Mouse (Mus musculus): ENCODE measurements around the gene Rad51d. TPM values are rescaled to one million over a fixed set of nuclear protein-coding genes. Genes with fewer than 3 reads are reported as not detected.
A peak's percentile ranks its signal among the peaks of the same experiment; 100 is the strongest.
"Not testable (repeated sequence)": the region's sequence is repeated elsewhere in the genome, so short reads cannot be mapped to it uniquely, and the experiment has no call there.

The Rad51d gene
- polyA plus RNA-seq (2016; fragmentation: Nextera tagmentation; extraction: Ambion mirVana), result 12.6 and 14.2 TPM in 2 replicates

DNA sequence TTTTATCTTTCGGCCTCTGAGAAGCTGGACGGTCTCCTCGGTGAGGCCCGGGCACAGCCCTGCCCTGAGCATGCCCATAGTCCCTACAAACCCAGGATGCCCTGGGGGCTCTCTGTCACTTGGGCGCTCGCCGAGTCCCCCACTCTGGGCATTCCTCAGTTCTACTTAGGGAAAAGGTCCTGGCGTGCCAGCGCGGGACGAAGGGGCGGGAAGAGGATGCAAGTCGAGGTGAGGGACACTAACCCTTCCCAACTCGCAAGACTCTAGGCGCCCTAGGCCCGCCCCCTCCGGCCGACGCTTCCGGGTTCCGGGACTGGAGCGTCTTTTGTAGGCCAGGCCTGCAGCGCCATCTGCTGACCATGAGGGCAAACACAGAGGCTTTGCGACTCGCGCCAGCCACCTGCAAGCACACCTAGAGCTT lies at the start of gene Rad51d:
TSS of gene Rad51d (minus strand) at position 273 of the 421 bp plus-strand sequence.
- peak within 1 kb of the TSS; percentile 43; the same call in 1 of the 2 replicates for H3K27ac ChIP-seq
- peak within 1 kb of the TSS; percentile 66 for H3K9ac ChIP-seq
- WGBS, result under 1% methylated on average over 26 of the region's 26 CpGs

DNA sequence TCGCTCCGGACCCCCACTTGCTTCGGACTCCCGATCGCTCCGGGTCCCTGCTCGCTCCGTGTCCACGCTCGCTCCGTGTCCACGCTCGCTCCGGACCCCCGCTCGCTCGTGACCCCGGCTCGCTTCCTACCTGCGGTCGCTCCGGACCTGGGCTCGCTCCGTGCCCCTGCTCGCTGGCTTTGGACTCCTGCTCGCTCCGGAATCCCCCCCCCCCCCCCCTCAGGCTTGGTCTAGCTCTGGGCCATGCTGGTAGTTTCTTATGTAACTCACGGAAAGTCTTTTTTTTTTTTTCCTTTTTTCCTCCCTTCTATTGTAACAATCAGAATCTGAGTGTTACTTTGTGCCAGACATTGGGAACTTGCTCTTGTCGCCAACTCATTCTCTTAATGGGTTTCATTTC lies 42.8 kb upstream of the Rad51d start:
- WGBS, result under 1% methylated on average over 29 of the region's 29 CpGs
- Histone ChIP-seq H3K27me3 (peaks cover 71% of the 10 kb centered on the region), H3K4me3 (replicated peaks) (peak overlapping the region; percentile 54)

More for the DNA sequence above, at the start of gene Rad51d:
- H3K4me3 ChIP-seq (replicated peaks), result peak within 1 kb of the TSS; percentile 63
- peak; percentile 91 for ATAC-seq (ENCODE audit: low FRiP score)
- no peaks in the 10 kb centered on the region for H3K9me3 ChIP-seq
- H3K36me3 ChIP-seq (replicated peaks), result no peaks in the 10 kb centered on the region
- peaks cover 20% of the 10 kb centered on the region for H3K4me1 ChIP-seq
- H3K27me3 ChIP-seq, result peaks cover 13% of the 10 kb centered on the region
- peak within 1 kb of the TSS; percentile 83 for H3K4me2 ChIP-seq

DNA sequence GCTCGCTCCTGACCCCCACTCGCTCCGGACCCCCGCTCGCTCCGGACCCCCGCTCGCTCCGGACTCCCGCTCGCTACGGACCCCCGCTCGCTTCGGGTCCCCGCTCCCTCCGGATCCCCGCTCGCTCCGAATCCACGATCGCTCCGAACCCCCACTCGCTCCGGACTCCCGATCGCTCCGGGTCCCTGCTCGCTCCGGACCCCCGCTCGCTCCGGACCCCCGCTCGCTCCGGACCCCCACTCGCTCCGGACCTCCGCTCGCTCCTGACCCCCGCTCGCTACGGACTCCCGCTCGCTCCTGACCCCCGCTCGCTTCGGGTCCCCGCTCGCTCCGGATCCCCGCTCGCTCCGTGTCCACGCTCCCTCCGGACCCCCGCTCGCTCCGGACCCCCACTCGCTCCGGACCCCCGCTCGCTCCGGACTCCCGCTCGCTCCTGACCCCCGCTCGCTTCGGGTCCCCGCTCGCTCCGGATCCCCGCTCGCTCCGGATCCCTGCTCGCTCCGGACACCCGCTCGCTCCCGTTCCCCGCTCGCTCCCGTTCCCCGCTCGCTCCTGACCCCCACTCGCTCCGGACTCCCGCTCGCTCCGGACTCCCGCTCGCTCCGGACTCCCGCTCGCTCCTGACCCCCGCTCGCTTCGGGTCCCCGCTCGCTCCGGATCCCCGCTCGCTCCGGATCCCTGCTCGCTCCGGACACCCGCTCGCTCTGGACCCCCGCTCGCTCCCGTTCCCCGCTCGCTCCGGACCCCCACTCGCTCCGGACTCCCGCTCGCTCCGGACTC lies 41.4 kb upstream of the Rad51d start:
- H3K4me2 ChIP-seq, result peak overlapping the region; percentile 97
- H3K4me3 ChIP-seq (replicated peaks), result peak overlapping the region; percentile 54
- H3K4me1 ChIP-seq, result peaks cover 19% of the 10 kb centered on the region
- H3K36me3 ChIP-seq (replicated peaks); H3K27ac ChIP-seq; H3K9me3 ChIP-seq; ATAC-seq (ENCODE audit: low FRiP score): not testable (repeated sequence)
- H3K9ac ChIP-seq, result peak overlapping the region; percentile 47
- H3K27me3 ChIP-seq, result peaks cover 72% of the 10 kb centered on the region
- WGBS, result under 1% methylated on average over 109 of the region's 119 CpGs

More for the DNA sequence above, 42.8 kb upstream of the Rad51d start:
- H3K27ac ChIP-seq, result no peak overlapping the region
- ATAC-seq (ENCODE audit: low FRiP score), result no peak
- H3K36me3 ChIP-seq (replicated peaks), result no peaks in the 10 kb centered on the region
- no peaks in the 10 kb centered on the region for H3K9me3 ChIP-seq
- H3K4me2 ChIP-seq, result peak overlapping the region; percentile 97
- H3K9ac ChIP-seq, result peak overlapping the region; percentile 44
- H3K4me1 ChIP-seq, result peaks cover 19% of the 10 kb centered on the region

DNA sequence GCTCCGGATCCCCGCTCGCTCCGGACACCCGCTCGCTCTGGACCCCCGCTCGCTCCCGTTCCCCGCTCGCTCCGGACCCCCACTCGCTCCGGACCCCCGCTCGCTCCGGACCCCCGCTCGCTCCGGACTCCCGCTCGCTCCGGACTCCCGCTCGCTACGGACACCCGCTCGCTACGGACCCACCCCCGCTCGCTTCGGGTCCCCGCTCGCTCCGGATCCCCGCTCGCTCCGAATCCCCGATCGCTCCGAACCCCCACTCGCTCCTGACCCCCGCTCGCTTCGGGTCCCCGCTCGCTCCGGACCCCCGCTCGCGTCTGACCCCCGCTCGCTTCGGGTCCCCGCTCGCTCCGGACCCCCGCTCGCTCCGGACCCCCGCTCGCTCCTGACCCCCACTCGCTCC lies 40.7 kb upstream of the Rad51d start:
- Histone ChIP-seq H3K9ac (peak overlapping the region; percentile 47), H3K4me3 (replicated peaks) (peak overlapping the region; percentile 54), H3K4me2 (peak overlapping the region; percentile 97), H3K4me1 (peaks cover 19% of the 10 kb centered on the region), H3K27me3 (peaks cover 71% of the 10 kb centered on the region)
- ATAC-seq (ENCODE audit: low FRiP score); H3K27ac ChIP-seq; H3K36me3 ChIP-seq (replicated peaks); H3K9me3 ChIP-seq: not testable (repeated sequence)
- 2% methylated on average over 62 of the region's 63 CpGs for WGBS

DNA sequence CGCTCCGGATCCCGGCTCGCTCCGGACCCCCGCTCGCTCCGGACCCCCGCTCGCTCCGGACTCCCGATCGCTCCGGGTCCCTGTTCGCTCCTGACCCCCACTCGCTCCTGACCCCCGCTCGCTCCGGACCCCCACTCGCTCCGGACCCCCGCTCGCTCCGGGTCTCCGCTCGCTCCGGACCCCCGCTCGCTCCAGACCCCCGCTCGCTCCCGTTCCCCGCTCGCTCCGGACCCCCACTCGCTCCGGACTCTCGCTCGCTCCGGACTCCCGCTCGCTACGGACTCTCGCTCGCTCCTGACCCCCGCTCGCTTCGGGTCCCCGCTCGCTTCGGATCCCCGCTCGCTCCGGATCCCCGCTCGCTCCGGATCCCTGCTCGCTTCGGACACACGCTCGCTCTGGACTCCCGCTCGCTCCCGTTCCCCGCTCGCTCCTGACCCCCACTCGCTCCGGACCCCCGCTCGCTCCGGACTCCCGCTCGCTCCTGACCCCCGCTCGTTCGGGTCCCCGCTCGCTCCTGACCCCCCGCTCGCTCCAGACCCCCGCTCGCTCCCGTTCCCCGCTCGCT lies 40.1 kb upstream of the Rad51d start:
- under 1% methylated on average over 79 of the region's 85 CpGs for WGBS
- not testable (repeated sequence) for H3K27ac ChIP-seq; H3K36me3 ChIP-seq (replicated peaks); ATAC-seq (ENCODE audit: low FRiP score); H3K9me3 ChIP-seq
- H3K4me2 ChIP-seq, result peak overlapping the region; percentile 97
- H3K4me1 ChIP-seq, result peaks cover 19% of the 10 kb centered on the region
- peaks cover 69% of the 10 kb centered on the region for H3K27me3 ChIP-seq
- H3K4me3 ChIP-seq (replicated peaks), result peak overlapping the region; percentile 54
- H3K9ac ChIP-seq, result peak overlapping the region; percentile 38

DNA sequence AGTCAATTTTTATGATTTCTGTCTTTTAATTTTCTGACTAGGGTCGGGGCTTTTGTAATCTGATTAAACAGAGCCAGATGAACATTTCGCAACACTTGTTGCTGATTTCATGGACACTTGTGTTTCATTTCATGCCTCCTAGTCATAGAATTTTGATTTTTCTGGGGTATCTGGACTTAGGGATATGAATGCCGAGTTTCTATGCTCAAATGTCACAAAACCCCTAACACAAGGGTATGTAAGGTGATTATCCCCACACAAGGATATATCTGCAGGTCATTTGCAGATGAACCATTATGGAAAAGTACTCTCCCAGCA lies 39.2 kb upstream of the Rad51d start:
- Histone ChIP-seq H3K9ac (no peak overlapping the region), H3K36me3 (replicated peaks) (no peaks in the 10 kb centered on the region), H3K27me3 (peaks cover 62% of the 10 kb centered on the region), H3K4me1 (peaks cover 19% of the 10 kb centered on the region), H3K27ac (no peak overlapping the region), H3K4me3 (replicated peaks) (no peak overlapping the region), H3K4me2 (no peak overlapping the region), H3K9me3 (no peaks in the 10 kb centered on the region)
- ATAC-seq (ENCODE audit: low FRiP score), result no peak
- WGBS, result 43% methylated on average over 3 of the region's 3 CpGs

DNA sequence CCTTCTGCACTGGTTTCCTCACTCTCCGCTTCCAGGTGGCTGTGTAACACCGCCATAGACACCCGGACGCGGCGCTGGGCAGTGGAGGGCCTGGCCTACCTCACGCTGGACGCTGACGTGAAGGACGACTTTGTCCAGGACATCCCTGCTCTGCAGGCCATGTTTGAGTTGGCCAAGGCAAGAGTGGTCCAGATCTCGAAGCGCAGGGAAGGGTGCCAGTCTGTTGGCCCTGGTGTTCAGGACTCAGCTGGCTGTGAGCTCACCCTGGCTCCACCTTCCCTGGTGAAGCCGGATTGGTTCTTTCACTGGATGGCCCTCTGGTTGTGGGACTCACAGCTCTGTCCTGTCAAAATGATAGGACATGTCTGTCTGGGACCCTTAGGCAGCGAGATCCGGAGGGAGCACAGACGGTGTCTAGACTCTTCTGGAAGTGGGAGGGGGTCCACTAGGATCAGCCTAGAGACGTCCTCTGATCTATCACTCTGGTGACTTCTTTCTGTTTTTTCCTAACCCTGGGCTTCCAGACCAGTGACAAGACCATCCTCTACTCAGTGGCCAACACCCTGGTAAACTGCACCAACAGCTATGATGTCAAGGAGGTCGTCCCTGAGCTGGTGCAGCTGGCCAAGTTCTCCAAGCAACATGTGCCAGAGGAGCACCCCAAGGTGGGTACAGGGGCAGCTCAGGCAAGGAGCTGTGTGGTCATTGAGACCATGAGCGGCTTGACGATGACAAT lies 38.7 kb upstream of the Rad51d start:
- H3K9ac ChIP-seq, result no peak overlapping the region
- peaks cover 57% of the 10 kb centered on the region for H3K27me3 ChIP-seq
- WGBS, result 34% methylated on average over 20 of the region's 20 CpGs

DNA sequence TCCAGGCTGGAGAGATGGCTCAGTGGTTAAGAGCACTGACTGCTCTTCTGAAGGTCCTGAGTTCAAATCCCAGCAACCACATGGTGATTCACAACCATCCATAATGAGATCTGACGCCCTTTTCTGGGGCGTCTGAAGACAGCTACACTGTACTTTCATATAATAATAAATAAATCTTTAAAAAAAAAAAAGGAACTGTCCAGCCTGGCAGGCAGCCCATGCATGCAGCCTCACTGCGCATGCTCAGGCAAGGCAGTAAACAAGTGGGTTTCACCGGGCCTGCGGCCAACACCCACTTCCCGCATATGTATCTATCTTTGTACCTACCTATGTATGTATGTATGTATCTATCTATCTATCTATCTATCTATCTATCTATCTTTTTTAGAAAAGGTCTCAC lies 33.5 kb upstream of the Rad51d start:
- H3K4me2 ChIP-seq; H3K27ac ChIP-seq; H3K4me3 ChIP-seq (replicated peaks); H3K9me3 ChIP-seq; ATAC-seq (ENCODE audit: low FRiP score); H3K36me3 ChIP-seq (replicated peaks); H3K9ac ChIP-seq; H3K4me1 ChIP-seq: not testable (repeated sequence)
- 88% methylated on average over 6 of the region's 6 CpGs for WGBS
- peaks cover 42% of the 10 kb centered on the region for H3K27me3 ChIP-seq

More for the DNA sequence above, 38.7 kb upstream of the Rad51d start:
- Histone ChIP-seq H3K4me2 (no peak overlapping the region), H3K4me1 (peaks cover 19% of the 10 kb centered on the region), H3K36me3 (replicated peaks) (no peaks in the 10 kb centered on the region), H3K9me3 (no peaks in the 10 kb centered on the region), H3K27ac (no peak overlapping the region), H3K4me3 (replicated peaks) (no peak overlapping the region)
- ATAC-seq (ENCODE audit: low FRiP score), result no peak

DNA sequence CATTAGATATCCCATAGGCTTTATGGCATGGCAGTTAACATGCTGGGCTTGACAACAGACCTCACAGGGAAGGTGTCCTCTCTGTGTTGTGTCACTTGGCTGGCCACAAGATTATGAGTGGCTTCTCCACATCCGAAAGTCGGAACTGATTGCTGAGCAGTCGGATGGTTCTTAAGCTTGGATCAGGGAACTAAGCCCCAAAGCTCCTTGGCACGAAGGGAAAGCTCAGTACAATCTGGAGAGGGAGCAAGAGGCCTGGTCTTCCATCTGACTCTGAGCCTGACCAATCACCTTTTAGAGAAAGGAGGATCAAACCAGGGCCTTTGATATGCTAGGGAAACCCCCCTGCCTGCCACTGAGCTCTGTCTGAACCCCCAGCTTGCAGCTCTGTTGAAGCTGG lies 31.3 kb upstream of the Rad51d start:
- Histone ChIP-seq H3K4me2 (no peak overlapping the region), H3K27ac (no peak overlapping the region), H3K9me3 (no peaks in the 10 kb centered on the region), H3K9ac (no peak overlapping the region), H3K4me1 (no peaks in the 10 kb centered on the region), H3K27me3 (peaks cover 27% of the 10 kb centered on the region), H3K36me3 (replicated peaks) (no peaks in the 10 kb centered on the region), H3K4me3 (replicated peaks) (no peak overlapping the region)
- no peak for ATAC-seq (ENCODE audit: low FRiP score)
- WGBS, result 70% methylated on average over 4 of the region's 4 CpGs

DNA sequence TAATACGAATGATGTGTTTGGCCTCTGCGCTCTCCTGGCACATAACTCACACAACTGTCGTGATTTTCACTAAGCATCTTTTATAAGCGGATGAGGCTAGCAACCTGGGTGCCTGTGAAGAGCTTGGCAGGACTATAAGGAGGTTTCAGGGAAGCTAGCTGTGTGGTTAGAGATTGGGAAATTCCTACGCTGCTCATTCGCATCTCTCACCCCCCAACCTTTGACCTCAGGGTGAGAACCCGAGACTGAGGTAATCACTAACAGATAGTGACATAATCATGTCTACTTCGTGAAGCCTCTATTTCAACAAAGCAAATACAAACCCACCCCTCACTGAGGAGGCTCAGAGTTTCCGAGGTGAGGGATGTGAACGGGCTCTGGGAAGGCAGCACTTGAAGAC lies 30.4 kb upstream of the Rad51d start:
- H3K36me3 ChIP-seq (replicated peaks), result no peaks in the 10 kb centered on the region
- H3K4me1 ChIP-seq, result no peaks in the 10 kb centered on the region
- no peak overlapping the region for H3K4me2 ChIP-seq
- H3K4me3 ChIP-seq (replicated peaks), result no peak overlapping the region
- H3K27ac ChIP-seq, result no peak overlapping the region
- H3K9me3 ChIP-seq, result no peaks in the 10 kb centered on the region
- H3K27me3 ChIP-seq, result peaks cover 18% of the 10 kb centered on the region
- 67% methylated on average over 10 of the region's 10 CpGs for WGBS
- H3K9ac ChIP-seq, result no peak overlapping the region
- no peak for ATAC-seq (ENCODE audit: low FRiP score)

DNA sequence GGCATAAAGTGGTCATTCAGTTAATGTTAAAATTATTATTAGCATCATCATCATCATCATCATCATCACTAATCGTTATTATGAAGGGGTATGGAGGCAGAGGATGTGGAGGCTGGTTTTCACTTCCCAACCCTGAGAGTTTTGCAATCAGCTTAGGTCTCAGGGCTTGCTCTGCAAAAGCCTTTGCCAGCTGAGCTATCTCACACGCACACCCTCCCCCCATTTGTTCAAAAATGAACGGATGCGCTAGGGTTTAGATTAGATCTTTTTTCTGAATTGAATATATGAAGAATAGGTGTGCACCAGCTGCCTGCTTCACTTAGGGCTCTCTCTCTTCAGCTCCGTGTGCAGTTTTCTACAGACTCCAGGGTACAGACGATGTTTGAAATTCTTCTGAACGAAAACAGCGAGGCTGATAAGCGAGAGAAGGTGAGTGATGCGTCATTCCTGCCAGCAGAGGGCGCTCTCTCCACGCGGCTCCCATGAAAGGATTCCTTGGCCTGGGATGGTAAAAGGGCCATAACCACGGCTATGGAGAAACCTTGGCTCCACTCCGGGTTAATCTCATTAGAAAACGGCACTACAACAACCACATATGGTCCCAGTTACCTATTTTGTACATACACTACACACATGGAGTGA lies 24.4 kb upstream of the Rad51d start:
- Histone ChIP-seq H3K4me3 (replicated peaks) (0 out of 2 replicates have a peak overlapping the region, but pooled peaks have one; percentile 17), H3K4me2 (peak overlapping the region; percentile 47), H3K4me1 (no peaks in the 10 kb centered on the region), H3K27ac (no peak overlapping the region), H3K9me3 (no peaks in the 10 kb centered on the region), H3K36me3 (replicated peaks) (no peaks in the 10 kb centered on the region), H3K27me3 (peaks cover 13% of the 10 kb centered on the region; the same call in 1 of the 2 replicates), H3K9ac (peak overlapping the region; percentile 41; the same call in 1 of the 2 replicates)
- 0 out of 2 replicates have a peak, but pooled peaks have one; percentile 14 for ATAC-seq (ENCODE audit: low FRiP score)
- 9% methylated on average over 16 of the region's 16 CpGs for WGBS

All from forebrain, embryonic 12.5 days (tissue).